Mouse (Mus musculus) testis, adult 2 months (tissue): Measurements from ENCODE around the gene Cyp46a1.

Source experiments
- CTCF ChIP-seq: fragments of 200-500 bp; IDR thresholded peaks from 2 replicates; pipeline ENCODE4 v1.5.1; 2012; ENCODE audit warnings: low read depth, mild to moderate bottlenecking, inconsistent platforms, low read length, moderate library complexity; ENCODE audit not compliant: control insufficient read depth, insufficient read depth, insufficient replicate concordance
- POLR2A ChIP-seq: fragments of 200-500 bp; IDR thresholded peaks from 2 replicates; pipeline ENCODE4 v1.6.1; 2012; ENCODE audit warnings: low read depth, mild to moderate bottlenecking, inconsistent platforms, low read length, moderate library complexity; ENCODE audit not compliant: control insufficient read depth

- no peak for TF ChIP-seq POLR2A
- TF ChIP-seq CTCF = no peak
These were observed 64.5 kb downstream of the Cyp46a1 start for GRCm38 (mm10) chr12:108398681-108399080.
